ENCODE assay signal across 8 mouse cellular contexts in the genomic region with DNA sequence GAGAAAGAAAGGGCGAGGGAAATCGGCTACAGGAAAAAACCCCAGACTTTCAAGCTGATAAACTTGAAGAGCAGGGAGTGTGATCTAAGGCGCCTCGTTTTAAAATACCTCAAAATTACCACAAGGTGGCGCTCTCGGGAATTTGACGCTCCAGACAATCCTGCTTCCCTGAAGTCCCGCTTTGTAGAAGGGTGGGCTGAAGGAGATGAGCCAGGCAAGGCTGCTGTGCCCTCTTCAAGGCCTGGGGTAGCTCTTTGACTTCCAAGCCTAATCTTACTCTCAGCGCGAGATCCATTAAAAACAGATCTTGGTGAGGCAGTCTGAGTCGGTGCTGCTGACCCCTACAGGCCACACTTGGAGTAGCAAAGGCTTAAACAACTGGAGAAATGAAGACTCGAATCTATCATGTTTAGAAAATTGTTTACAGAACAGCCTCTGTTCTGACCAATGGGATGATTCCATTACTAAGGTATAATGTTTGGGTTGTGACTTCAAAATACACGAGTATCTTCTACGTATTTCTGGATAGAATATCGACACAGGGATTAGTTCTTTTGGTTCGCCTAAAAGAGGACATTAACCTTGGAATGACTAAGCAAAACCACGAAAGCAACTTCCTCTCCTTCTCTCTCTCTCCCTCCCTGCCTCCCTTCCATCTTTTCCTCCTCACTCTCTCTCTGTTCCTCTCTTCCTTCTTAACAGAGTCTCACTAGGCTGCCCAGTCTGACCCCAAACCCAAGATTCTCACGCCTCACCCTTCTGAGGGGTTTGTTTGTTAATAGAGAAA.
DNase-seq lines count a peak whose midpoint lies in the region; ATAC-seq and TF ChIP-seq lines count a peak whose summit lies in the region.

No protein-coding gene starts in this region.

- H3K27me3 ChIP-seq in heart, embryonic 13.5 days (replicated peaks): no peaks in the 10 kb centered on the region
- no peaks in the 10 kb centered on the region for H3K27me3 ChIP-seq in kidney, postnatal 0 days (ENCODE audit: insufficient read depth, low read length)
- no peaks in the 10 kb centered on the region for H3K27me3 ChIP-seq in liver, embryonic 11.5 days (replicated peaks; ENCODE audit: control insufficient read depth, insufficient read depth, low read length)
- H3K27me3 ChIP-seq in myocyte (ENCODE audit: control insufficient read depth, insufficient read depth, insufficient read length): no peaks in the 10 kb centered on the region

- H3K4me3 ChIP-seq in heart, embryonic 13.5 days: peak overlapping the region; percentile 52
- H3K4me3 ChIP-seq in kidney, postnatal 0 days (replicated peaks; ENCODE audit: low read depth, low read length): peak overlapping the region; percentile 19
- H3K4me3 ChIP-seq in liver, embryonic 11.5 days (ENCODE audit: low read depth, low read length): peak overlapping the region; percentile 40
- peak overlapping the region; percentile 6 for H3K4me3 ChIP-seq in myocyte

- no peak overlapping the region for H3K27ac ChIP-seq in heart, embryonic 13.5 days (replicated peaks)
- H3K27ac ChIP-seq in kidney, postnatal 0 days: no peak overlapping the region
- H3K27ac ChIP-seq in liver, embryonic 11.5 days (ENCODE audit: low read depth, low read length): peak overlapping the region; percentile 64; the same call in 1 of the 2 replicates

- no peaks in the 10 kb centered on the region for H3K79me2 ChIP-seq in myocyte (ENCODE audit: control insufficient read depth, insufficient read depth)

- peak; percentile 58 for TF ChIP-seq CTCF in brain, embryonic 14.5 days (IDR thresholded peaks at IDR 0.05; ENCODE audit: borderline replicate concordance, extremely low read depth, insufficient read depth, insufficient read length)
- TF ChIP-seq CTCF in kidney, postnatal 0 days (IDR thresholded peaks at IDR 0.05; ENCODE audit: low read depth): peak; percentile 94

- H3K9me3 ChIP-seq in heart, embryonic 13.5 days: no peaks in the 10 kb centered on the region
- no peaks in the 10 kb centered on the region for H3K9me3 ChIP-seq in kidney, postnatal 0 days (replicated peaks; ENCODE audit: low read length)
- H3K9me3 ChIP-seq in liver, embryonic 11.5 days (ENCODE audit: control insufficient read depth, low read length): no peaks in the 10 kb centered on the region

- H3K9ac ChIP-seq in heart, embryonic 13.5 days: peak overlapping the region; percentile 72
- H3K9ac ChIP-seq in kidney, postnatal 0 days (ENCODE audit: low read depth, low read length): no peak overlapping the region
- peak overlapping the region; percentile 63 for H3K9ac ChIP-seq in liver, embryonic 11.5 days (ENCODE audit: low read depth, low read length)

- no peak for TF ChIP-seq POLR2A in brain, embryonic 14.5 days (IDR thresholded peaks at IDR 0.05; ENCODE audit: borderline replicate concordance, extremely low read depth, insufficient read depth, insufficient read length, poor library complexity, severe bottlenecking)
- TF ChIP-seq POLR2A in myocyte (IDR thresholded peaks at IDR 0.05; ENCODE audit: insufficient read length, low read depth): no peak

- H3ac ChIP-seq in myocyte (ENCODE audit: control insufficient read depth, insufficient read length): no peak overlapping the region

- peak; percentile 83 for ATAC-seq in erythroblast, adult 5-6 weeks (replicated peaks; ENCODE audit: low FRiP score, poor library complexity, severe bottlenecking)
- peak; percentile 48; the same call in 1 of the 2 replicates for ATAC-seq in heart, embryonic 13.5 days (ENCODE audit: extremely low read depth, insufficient number of reproducible peaks, low FRiP score, low TSS enrichment)
- peak; percentile 71 for ATAC-seq in kidney, postnatal 0 days (replicated peaks; ENCODE audit: low FRiP score, low read depth)
- peak; percentile 78 for ATAC-seq in liver, embryonic 11.5 days (replicated peaks; ENCODE audit: low FRiP score)

- peaks cover 16% of the 10 kb centered on the region; the same call in 1 of the 2 replicates for H3K4me1 ChIP-seq in heart, embryonic 13.5 days
- no peaks in the 10 kb centered on the region for H3K4me1 ChIP-seq in kidney, postnatal 0 days (replicated peaks; ENCODE audit: insufficient read depth, low read length)
- peaks cover 5% of the 10 kb centered on the region for H3K4me1 ChIP-seq in liver, embryonic 11.5 days (replicated peaks; ENCODE audit: control insufficient read depth, insufficient read depth, low read length)

- WGBS in heart, embryonic 13.5 days: 21% methylated on average over 18 of the region's 18 CpGs
- 24% methylated on average over 18 of the region's 18 CpGs for WGBS in kidney, postnatal 0 days
- 14% methylated on average over 18 of the region's 18 CpGs for WGBS in liver, embryonic 11.5 days

- H3K4me2 ChIP-seq in heart, embryonic 13.5 days: peak overlapping the region; percentile 77
- peak overlapping the region; percentile 49 for H3K4me2 ChIP-seq in kidney, postnatal 0 days (ENCODE audit: low read length)
- H3K4me2 ChIP-seq in liver, embryonic 11.5 days: peak overlapping the region; percentile 69
- H3K4me2 ChIP-seq in myocyte (ENCODE audit: low read depth): peak overlapping the region; percentile 72

- no peaks in the 10 kb centered on the region for H3K36me3 ChIP-seq in heart, embryonic 13.5 days
- no peaks in the 10 kb centered on the region for H3K36me3 ChIP-seq in kidney, postnatal 0 days (ENCODE audit: insufficient read depth, low read length)
- H3K36me3 ChIP-seq in liver, embryonic 11.5 days (ENCODE audit: control insufficient read depth, insufficient read depth, low read length): no peaks in the 10 kb centered on the region
- H3K36me3 ChIP-seq in myocyte (ENCODE audit: control insufficient read depth, insufficient read depth): no peaks in the 10 kb centered on the region

- peak; percentile 88 for DNase-seq in CD4-positive, CD25-positive, alpha-beta regulatory T cell, adult 2 months (ENCODE audit: low read depth, low spot score)
- peak; percentile 91 for DNase-seq in brain, embryonic 14.5 days (ENCODE audit: low read depth)
- peak; percentile 93 for DNase-seq in kidney, postnatal 0 days (ENCODE audit: low spot score)
- DNase-seq in liver, embryonic 11.5 days (ENCODE audit: low spot score): peak; percentile 64
- DNase-seq in spleen, postnatal 4 days (ENCODE audit: low spot score in 2 of 2): peak; percentile 80 to 89

TF ChIP-seq in myocyte, 11 proteins besides CTCF, POLR2A, EP300 and RAD21:
- TF ChIP-seq E2F4 (IDR thresholded peaks at IDR 0.05; ENCODE audit: insufficient read depth): no peak
- TF ChIP-seq USF1 (IDR thresholded peaks at IDR 0.05; ENCODE audit: low read depth): no peak
- TF ChIP-seq TCF12 (IDR thresholded peaks at IDR 0.05; ENCODE audit: insufficient read depth, poor library complexity, severe bottlenecking): no peak
- TF ChIP-seq REST (IDR thresholded peaks at IDR 0.05; ENCODE audit: insufficient read depth, insufficient read length): no peak
- no peak for TF ChIP-seq CEBPB (IDR thresholded peaks at IDR 0.05; ENCODE audit: insufficient read depth, poor library complexity, severe bottlenecking)
- no peak for TF ChIP-seq MAX (IDR thresholded peaks at IDR 0.05; ENCODE audit: low read depth)
